Mouse (Mus musculus): Measurements from ENCODE around the gene Yif1a. TPM values are rescaled to one million over a fixed set of nuclear protein-coding genes. Genes with fewer than 3 reads are reported as not detected.

The Yif1a gene
- total RNA-seq (2015) (44.2 and 45.3 TPM in 2 replicates), total RNA-seq (2017) (9.1 and 12.3 TPM in 2 replicates)

DNA sequence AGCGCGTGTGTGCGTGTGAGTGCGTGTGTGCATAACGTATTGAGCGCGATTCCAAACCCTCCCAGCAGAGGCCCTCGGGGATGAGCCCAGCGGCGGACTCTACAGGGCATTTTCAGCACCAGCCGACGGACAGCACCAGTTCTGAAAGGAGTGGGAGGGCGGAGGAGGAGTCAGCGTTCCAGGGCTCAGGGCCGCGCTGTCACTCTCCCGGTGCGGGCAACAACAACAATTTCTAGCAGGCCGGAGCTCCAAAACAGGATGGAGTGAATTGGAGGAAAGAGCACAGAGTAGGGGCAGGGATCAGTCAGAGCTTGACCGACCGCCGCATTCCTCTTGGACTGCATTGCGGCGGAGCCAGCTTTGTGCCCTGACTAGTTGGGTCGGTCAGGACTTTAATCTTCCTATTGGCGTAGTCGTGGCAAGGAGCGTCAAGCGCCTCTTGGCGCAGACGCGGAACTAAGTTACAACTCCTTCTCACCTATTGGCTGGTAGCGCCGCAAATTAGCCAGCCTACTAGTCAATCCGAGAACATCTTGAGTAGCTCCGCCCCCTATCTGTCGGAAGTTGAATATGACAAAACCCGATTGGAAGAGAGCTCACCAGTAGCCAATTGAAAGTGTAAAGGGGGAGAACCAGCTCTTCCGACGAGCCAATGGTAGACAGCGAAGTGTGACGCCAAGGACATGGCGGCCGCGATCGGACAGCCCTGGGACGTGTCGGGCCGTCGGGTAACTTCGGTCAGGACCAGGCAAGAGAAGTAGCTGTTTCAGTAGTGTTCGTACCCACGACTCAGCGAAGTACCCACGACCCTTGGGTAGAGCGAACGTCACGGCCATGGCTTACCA is at the start of gene Yif1a:
Yif1a (plus strand) TSS at position 655 of the 845 bp plus-strand sequence.
- peak; percentile 87 for ATAC-seq (replicated peaks; ENCODE audit: poor library complexity)

GRCm38 (mm10) chr19:5038709-5039156 is 49.6 kb upstream of the Yif1a start, which contains the start of the genes B4gat1 and AC124502.3:
Gene B4gat1 (plus strand): TSS chr19:5038826.
Gene AC124502.3 (plus strand): TSS chr19:5038891.
- peak; percentile 88 for ATAC-seq (replicated peaks; ENCODE audit: poor library complexity)

- no peak for ATAC-seq (replicated peaks; ENCODE audit: poor library complexity)
Observed at GRCm38 (mm10) chr19:5039301-5040114, 48.8 kb upstream of the Yif1a start.

GRCm38 (mm10) chr19:5040862-5041523 is 47.3 kb upstream of the Yif1a start, which contains the start of gene Brms1:
Gene Brms1 (plus strand): TSS chr19:5041354.
- peak; percentile 83 for ATAC-seq (replicated peaks; ENCODE audit: poor library complexity)

GRCm38 (mm10) chr19:5041588-5041987 is 46.8 kb upstream of the Yif1a start:
- no peak for ATAC-seq (replicated peaks; ENCODE audit: poor library complexity)

DNA sequence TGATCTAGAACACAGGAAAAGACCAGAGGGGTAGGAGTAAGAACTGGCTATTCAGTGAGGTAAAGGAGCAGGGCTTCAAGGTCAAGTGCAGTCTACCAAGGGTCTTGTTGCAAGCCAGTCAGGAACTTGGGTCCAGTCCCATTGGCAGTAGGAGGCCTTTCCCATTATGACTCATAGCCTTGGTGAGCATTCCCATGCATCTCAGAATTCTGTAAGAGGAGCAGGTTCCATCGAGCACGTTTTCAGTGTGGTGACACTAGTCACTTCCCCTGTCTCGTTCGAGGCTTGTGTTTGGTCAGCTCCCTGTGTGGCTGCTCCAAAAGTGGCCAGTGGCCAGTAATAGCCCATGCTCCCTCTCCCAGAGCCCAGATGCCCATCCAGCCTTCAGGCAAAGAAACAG is 42.8 kb upstream of the Yif1a start:
- no peak for ATAC-seq (replicated peaks; ENCODE audit: poor library complexity)

GRCm38 (mm10) chr19:5048138-5049056 is 39.9 kb upstream of the Yif1a start:
- no peak for ATAC-seq (replicated peaks; ENCODE audit: poor library complexity)

GRCm38 (mm10) chr19:5049325-5049724 is 39.0 kb upstream of the Yif1a start:
- no peak for ATAC-seq (replicated peaks; ENCODE audit: poor library complexity)

DNA sequence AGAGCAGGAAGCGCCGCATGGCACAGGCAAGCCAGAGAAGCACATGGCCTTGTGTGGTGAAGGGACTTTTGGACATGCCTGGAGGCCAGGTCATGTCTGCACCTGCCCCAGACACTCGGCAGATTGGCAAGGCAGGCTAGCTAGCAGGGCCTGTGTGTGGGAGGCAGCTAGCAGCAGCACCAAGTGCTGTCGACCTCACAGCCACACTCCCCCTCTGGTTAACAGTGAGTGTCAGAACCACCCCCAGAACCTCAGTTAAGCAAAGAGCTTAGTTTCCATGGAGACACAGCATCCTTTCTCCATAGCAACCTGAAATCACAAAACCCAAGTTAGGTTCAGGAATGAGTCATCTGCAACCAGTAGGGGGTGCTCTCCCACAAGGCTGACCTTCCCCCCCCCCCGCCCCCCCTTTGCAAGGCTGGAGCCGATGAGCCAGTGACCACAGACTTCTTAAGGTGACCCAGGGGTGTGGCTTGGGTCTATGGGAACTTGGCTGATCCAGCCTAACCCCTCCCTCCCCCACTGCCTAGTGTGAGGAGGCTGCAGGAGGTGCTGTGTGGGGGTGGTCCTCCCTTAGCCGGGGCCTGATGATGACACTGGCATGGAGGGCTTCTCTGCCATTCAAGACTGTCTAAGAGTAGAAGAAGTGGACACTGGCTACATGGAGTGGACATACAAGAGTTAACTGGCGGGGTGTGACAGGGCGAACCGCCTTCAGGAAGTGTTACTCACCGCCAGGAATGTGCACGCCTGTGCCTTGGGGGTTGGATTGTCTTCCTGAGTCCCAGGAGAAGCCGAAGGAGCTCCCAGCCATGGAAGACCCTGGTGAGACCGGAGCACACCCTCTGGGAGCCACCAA is 38.1 kb upstream of the Yif1a start, which contains the start of gene Rin1:
Rin1 (plus strand) TSS at position 435 of the 859 bp plus-strand sequence.
- ATAC-seq (replicated peaks; ENCODE audit: poor library complexity) = peak; percentile 40

DNA sequence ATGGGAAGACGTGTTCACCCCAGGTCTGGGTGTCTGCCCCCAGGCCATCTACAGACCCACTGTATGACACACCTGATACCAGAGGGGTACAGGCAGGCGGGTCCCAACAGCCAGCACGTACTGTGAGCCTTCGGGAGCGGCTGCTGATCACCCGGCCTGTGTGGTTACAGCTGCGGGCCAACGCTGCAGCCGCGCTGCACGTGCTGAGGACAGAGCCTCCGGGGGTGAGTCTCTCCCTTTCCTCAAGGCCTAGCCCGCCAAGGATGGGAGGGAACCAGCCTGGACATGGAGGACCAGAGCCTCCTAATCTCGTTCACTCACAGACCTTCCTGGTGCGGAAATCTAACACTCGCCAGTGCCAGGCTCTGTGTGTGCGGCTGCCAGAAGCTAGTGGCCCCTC is 37.3 kb upstream of the Yif1a start:
- ATAC-seq (replicated peaks; ENCODE audit: poor library complexity) = peak; percentile 18; the same call in 1 of the 2 replicates

- ATAC-seq (replicated peaks; ENCODE audit: poor library complexity) = no peak
Observed at GRCm38 (mm10) chr19:5051515-5051914, 36.8 kb upstream of the Yif1a start.

DNA sequence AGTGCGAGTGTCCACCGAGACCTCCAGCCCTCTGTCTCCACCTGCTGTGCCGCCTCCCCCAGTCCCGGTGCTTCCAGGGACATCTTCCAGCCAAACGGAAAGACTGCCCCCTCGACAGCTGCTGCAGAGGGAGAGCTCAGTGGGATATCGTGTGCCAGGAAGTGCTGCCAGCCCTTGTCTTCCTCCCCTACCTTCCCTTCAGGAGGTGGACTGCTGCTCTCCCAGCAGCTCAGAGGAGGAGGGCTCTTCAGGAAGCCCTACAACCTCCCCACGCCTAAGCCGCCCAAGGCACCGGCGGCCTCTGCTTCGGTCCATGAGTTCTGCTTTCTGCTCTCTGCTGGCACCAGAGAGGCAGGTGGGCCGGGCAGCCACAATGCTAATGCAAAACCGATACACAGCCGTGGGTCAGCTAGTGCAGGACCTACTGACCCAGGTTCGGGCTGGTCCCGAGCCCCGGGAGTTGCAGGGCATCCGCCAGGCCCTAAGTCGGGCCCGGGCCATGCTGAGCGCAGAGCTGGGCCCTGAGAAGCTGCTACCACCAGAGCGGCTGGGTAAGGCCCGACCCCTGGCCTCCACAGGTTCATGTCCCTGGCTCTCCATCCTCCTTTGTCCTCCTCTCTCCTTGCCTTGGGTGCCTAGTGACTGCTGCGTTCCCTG is 36.0 kb upstream of the Yif1a start:
- no peak for ATAC-seq (replicated peaks; ENCODE audit: poor library complexity)

- ATAC-seq (replicated peaks; ENCODE audit: poor library complexity) = no peak
Observed at GRCm38 (mm10) chr19:5052853-5053252, 35.5 kb upstream of the Yif1a start.

DNA sequence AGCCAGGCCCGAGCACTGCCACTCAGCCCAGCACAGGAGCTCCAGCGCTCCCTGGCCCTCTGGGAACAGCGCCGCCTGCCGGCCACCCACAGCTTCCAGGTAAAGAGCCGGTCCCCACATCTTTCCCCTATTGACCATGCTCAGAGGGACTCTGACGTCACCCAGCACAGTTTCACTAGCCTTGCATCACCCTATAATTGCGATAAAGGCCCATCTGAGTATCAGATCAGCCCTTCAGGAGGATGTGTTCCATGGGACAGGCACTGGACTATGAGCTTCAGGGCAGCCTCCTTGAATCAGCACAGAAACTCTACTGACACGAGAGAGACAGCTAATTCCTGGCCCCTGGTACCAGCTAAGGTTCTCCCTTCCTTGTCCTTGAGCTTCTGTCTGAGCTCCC is 34.4 kb upstream of the Yif1a start:
- peak; percentile 73 for ATAC-seq (replicated peaks; ENCODE audit: poor library complexity)

DNA sequence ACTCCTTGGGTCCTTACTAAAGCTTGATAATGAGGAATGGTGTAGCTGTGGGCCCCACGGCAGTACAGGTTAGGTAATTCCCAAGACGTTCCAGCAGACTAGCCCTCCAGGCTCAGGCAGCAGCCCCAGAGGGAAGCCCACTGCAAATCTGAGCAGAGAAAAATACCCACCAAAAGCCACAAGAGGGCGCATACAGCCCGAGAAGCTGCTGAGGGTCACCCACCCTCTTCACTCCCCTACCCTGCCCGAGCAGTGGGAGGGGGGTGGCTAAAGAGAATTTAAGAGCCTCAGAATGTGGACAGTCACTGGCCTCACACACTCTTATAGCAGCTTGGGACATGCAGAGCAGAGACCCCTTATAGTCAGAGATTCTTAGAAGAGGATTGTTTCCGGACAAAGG is 32.1 kb upstream of the Yif1a start:
- ATAC-seq (replicated peaks; ENCODE audit: poor library complexity) = peak; percentile 57

DNA sequence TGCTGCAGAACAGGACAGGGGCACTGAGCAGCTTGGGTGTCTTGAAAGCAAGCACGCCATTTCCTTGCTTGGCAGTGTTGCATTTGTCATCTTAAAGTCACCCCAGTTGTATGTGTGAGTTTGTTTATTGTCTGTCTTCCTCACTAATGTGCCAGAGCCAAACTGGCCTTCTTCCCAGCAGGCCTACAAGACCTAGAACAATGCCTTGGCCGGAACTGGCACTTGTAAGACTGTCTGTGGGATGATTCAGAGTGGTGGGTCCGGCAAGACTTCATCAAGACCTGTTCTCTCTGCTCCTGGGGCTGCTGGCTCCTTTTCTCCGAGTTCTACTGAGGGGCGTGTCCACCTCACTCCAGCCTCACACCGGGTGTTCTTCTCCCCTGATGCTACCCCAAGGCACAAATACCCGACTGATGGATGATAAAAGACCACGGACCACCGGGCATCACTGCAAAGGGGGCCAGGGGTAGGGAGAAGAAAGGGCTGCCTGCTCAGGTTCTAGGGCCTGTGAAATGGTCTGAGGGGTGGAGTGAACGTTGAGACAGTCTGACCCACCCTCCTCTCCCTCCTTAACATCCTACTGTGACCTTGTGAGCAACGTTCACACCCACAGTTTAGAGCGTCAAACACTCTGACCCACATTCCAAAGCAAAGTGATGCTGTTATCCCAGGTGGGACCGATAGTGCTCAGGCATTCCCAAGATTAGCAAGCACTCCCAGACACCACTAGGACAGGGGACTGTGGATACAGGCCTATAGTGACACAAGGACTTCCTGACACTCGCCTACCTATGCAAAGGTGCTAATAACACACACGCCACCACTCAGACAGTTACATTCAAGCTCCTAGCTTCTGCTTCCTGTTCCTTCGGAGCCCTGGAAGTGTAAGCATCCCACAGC is 30.2 kb upstream of the Yif1a start:
- ATAC-seq (replicated peaks; ENCODE audit: poor library complexity) = no peak
